8 mouse cellular contexts compared by ENCODE assay signal in genomic region chr6:50294128-50294527, GRCm38 (mm10). TPM values are rescaled to one million over a fixed set of nuclear protein-coding genes. Genes with fewer than 3 reads are reported as not detected.
DNase-seq lines count a peak whose midpoint lies in the region; ATAC-seq and TF ChIP-seq lines count a peak whose summit lies in the region.
"Had no signal": no experiment of that assay in that cellular context is flagged by ENCODE, and none has a peak within 500 bp of the region (broad histone marks: within the 10 kb centered on the region; RNA-seq: fewer than 3 reads in every experiment).

No protein-coding gene starts in this region.

- no peaks in the 10 kb centered on the region for H3K27me3 ChIP-seq in forebrain, postnatal 0 days (ENCODE audit: insufficient read depth, low read length)
- H3K27me3 ChIP-seq in midbrain, embryonic 14.5 days (ENCODE audit: control insufficient read depth, insufficient read depth, low read length): no peaks in the 10 kb centered on the region
- no peaks in the 10 kb centered on the region for H3K27me3 ChIP-seq in small intestine, adult 2 months (ENCODE audit: control insufficient read depth, insufficient read depth, low read length)
- H3K27me3 ChIP-seq: lung, embryonic 15.5 days had no signal

- WGBS in forebrain, postnatal 0 days: 44% methylated on average over 1 of the region's 1 CpGs
- 53% methylated on average over 1 of the region's 1 CpGs for WGBS in midbrain, embryonic 14.5 days
- WGBS in small intestine, adult 2 months: 21% methylated on average over 1 of the region's 1 CpGs

- TF ChIP-seq CTCF in forebrain, postnatal 0 days (IDR thresholded peaks at IDR 0.05; ENCODE audit: low read depth): peak; percentile 96
- 0 out of 2 replicates have a peak, but pooled peaks have one; percentile 15 for TF ChIP-seq CTCF in small intestine, adult 2 months (IDR thresholded peaks at IDR 0.05; ENCODE audit: extremely low read depth, insufficient read length, insufficient replicate concordance, low read depth, low read length)

- H3K4me2 ChIP-seq in forebrain, postnatal 0 days (ENCODE audit: low read depth): no peak overlapping the region
- H3K4me2 ChIP-seq in midbrain, embryonic 14.5 days (ENCODE audit: low read length): no peak overlapping the region
- H3K4me2 ChIP-seq: lung, embryonic 15.5 days had no signal

- no peak overlapping the region for H3K27ac ChIP-seq in forebrain, postnatal 0 days (ENCODE audit: low read depth, low read length)
- H3K27ac ChIP-seq in midbrain, embryonic 14.5 days (replicated peaks; ENCODE audit: low read depth, low read length): no peak overlapping the region
- H3K27ac ChIP-seq in small intestine, adult 2 months (ENCODE audit: insufficient read depth, low read depth, low read length): no peak overlapping the region
- H3K27ac ChIP-seq: lung, embryonic 15.5 days had no signal

- no peak overlapping the region for H3K9ac ChIP-seq in forebrain, postnatal 0 days
- no peak overlapping the region for H3K9ac ChIP-seq in midbrain, embryonic 14.5 days (replicated peaks; ENCODE audit: low read length)
- H3K9ac ChIP-seq: lung, embryonic 15.5 days had no signal

- no peaks in the 10 kb centered on the region for H3K4me1 ChIP-seq in forebrain, postnatal 0 days (ENCODE audit: insufficient read depth)
- H3K4me1 ChIP-seq in midbrain, embryonic 14.5 days (ENCODE audit: control insufficient read depth, insufficient read depth, low read length): no peaks in the 10 kb centered on the region
- H3K4me1 ChIP-seq in small intestine, adult 2 months (ENCODE audit: control insufficient read depth, insufficient read depth, insufficient read length, low read length): peaks cover under 1% of the 10 kb centered on the region; the same call in 1 of the 2 replicates
- H3K4me1 ChIP-seq: lung, embryonic 15.5 days had no signal

- no peaks in the 10 kb centered on the region for H3K9me3 ChIP-seq in forebrain, postnatal 0 days (ENCODE audit: low read length)
- no peaks in the 10 kb centered on the region for H3K9me3 ChIP-seq in midbrain, embryonic 14.5 days (ENCODE audit: control insufficient read depth, low read length)
- H3K9me3 ChIP-seq: lung, embryonic 15.5 days had no signal

- no peak for TF ChIP-seq POLR2A in small intestine, adult 2 months (IDR thresholded peaks at IDR 0.05; ENCODE audit: low read depth, low read length)

- peak; percentile 68 for ATAC-seq in forebrain, postnatal 0 days
- peak; percentile 46; the same call in 1 of the 2 replicates for ATAC-seq in midbrain, embryonic 14.5 days (ENCODE audit: low FRiP score, low TSS enrichment)

- H3K36me3 ChIP-seq in forebrain, postnatal 0 days (ENCODE audit: insufficient read depth): no peaks in the 10 kb centered on the region
- no peaks in the 10 kb centered on the region for H3K36me3 ChIP-seq in midbrain, embryonic 14.5 days (ENCODE audit: control insufficient read depth, insufficient read depth, low read length)
- H3K36me3 ChIP-seq in small intestine, adult 2 months (ENCODE audit: control insufficient read depth, insufficient read depth, low read length): peaks cover 11% of the 10 kb centered on the region
- H3K36me3 ChIP-seq: lung, embryonic 15.5 days had no signal

- DNase-seq in R1 (ENCODE audit: low read depth, low spot score): peak; percentile 90
- peak; percentile 80 for DNase-seq in cerebellum, adult 18-20 months
- peak; percentile 86 for DNase-seq in forebrain, postnatal 0 days
- DNase-seq in induced T-regulatory cell, adult 2 months (ENCODE audit: low read depth): peak; percentile 92
- DNase-seq in left cerebral cortex, postnatal 10 days (ENCODE audit: extremely low spot score in 1 of 2, low spot score in 2 of 2): peak; percentile 68 to 71
- DNase-seq in midbrain, embryonic 14.5 days: peak; percentile 93

- no peak overlapping the region for H3K4me3 ChIP-seq in forebrain, postnatal 0 days (ENCODE audit: low read depth, low read length)
- no peak overlapping the region for H3K4me3 ChIP-seq in midbrain, embryonic 14.5 days (replicated peaks; ENCODE audit: low read depth, low read length)
- no peak overlapping the region for H3K4me3 ChIP-seq in small intestine, adult 2 months (ENCODE audit: low read depth, low read length)
- H3K4me3 ChIP-seq: lung, embryonic 15.5 days had no signal

- intact Hi-C loops in left cerebral cortex, postnatal 10 days (cut with DNase I): loop anchor here (1.0 to 10.0 kb wide), 3 partner anchors 182 to 775 kb away; partner anchors contain the start of gene Mpp6

RNA-seq across cellular contexts. Expression of gene Gsdme, which starts 30.5 kb away (rescaled TPM):
- 21.0 and 23.1 TPM in 2 replicates for total RNA-seq in forebrain, postnatal 0 days (2014; rRNA removed)
- 69.4 and 89.9 TPM in 2 replicates for polyA plus RNA-seq in forebrain, postnatal 0 days (2015; fragmentation: Nextera tagmentation; extraction: Ambion mirVana)
- total RNA-seq in left cerebral cortex, postnatal 10 days (2021): 10 to 100 TPM; 16.4 TPM
- polyA plus RNA-seq in midbrain, embryonic 14.5 days (2014; fragmentation: Nextera tagmentation; extraction: Ambion mirVana): 75.0 and 83.1 TPM in 2 replicates
- 1.1 and 27.8 TPM in 2 replicates for polyA plus RNA-seq in small intestine, adult 2 months (2012; rRNA removed)
